Mouse (Mus musculus) erythroblast, embryonic 14.5 days (primary cell): ENCODE measurements at regions not wholly inside any gene's neighbourhood (a gene's known extent, or its start where the extent isn't known, plus 50 kb on each side); places are given as distances from the start of the nearest gene placed in this dataset.
"Not testable (repeated sequence)": the region's sequence is repeated elsewhere in the genome, so short reads cannot be mapped to it uniquely, and the experiment has no call there.

Experiments used
- H3K27me3 ChIP-seq: 2 replicates; pipeline ENCODE4 v1.6.1; 2012; ENCODE audit warnings: inconsistent platforms; ENCODE audit not compliant: control insufficient read depth
- H3K36me3 ChIP-seq: 2 replicates; pipeline ENCODE4 v1.6.1; 2012; ENCODE audit warnings: mild to moderate bottlenecking, inconsistent platforms; ENCODE audit not compliant: control insufficient read depth
- H3K4me1 ChIP-seq: 2 replicates; pipeline ENCODE4 v1.6.1; 2012; ENCODE audit warnings: inconsistent platforms; ENCODE audit not compliant: control insufficient read depth
- H3K4me3 ChIP-seq: replicated peaks from 2 replicates; pipeline ENCODE3; 2012; ENCODE audit warnings: moderate library complexity, mild to moderate bottlenecking, inconsistent platforms
- H3K9me3 ChIP-seq: 2 replicates; pipeline ENCODE4 v1.6.1; 2012; ENCODE audit warnings: low read length, inconsistent platforms, mixed read lengths; ENCODE audit not compliant: control insufficient read depth
- GATA1 ChIP-seq: IDR thresholded peaks from 2 replicates; pipeline ENCODE4 v1.6.1; 2012; ENCODE audit warnings: low read length, inconsistent platforms, mixed read lengths
- TAL1 ChIP-seq: IDR thresholded peaks from 3 replicates; pipeline ENCODE4 v1.6.1; 2012; ENCODE audit warnings: low read length, inconsistent platforms, mixed read lengths

GRCm38 (mm10) chr15:8806354-8806753 lies 95.8 kb upstream of the Slc1a3 start:
- no peak overlapping the region for H3K4me3 ChIP-seq
- TF ChIP-seq GATA1, result no peak
- no peak for TF ChIP-seq TAL1
- H3K4me1 ChIP-seq, result no peaks in the 10 kb centered on the region
- no peaks in the 10 kb centered on the region for H3K27me3 ChIP-seq
- no peaks in the 10 kb centered on the region for H3K36me3 ChIP-seq
- no peaks in the 10 kb centered on the region for H3K9me3 ChIP-seq

- not testable (repeated sequence) for H3K27me3 ChIP-seq, H3K9me3 ChIP-seq, H3K4me3 ChIP-seq, H3K4me1 ChIP-seq, H3K36me3 ChIP-seq
Observed at GRCm38 (mm10) chr15:8805565-8805964, 95.0 kb upstream of the Slc1a3 start.

- no peaks in the 10 kb centered on the region for H3K4me1 ChIP-seq
- no peak for TF ChIP-seq TAL1
- TF ChIP-seq GATA1, result no peak
Observed at GRCm38 (mm10) chr15:8802058-8802457, 91.5 kb upstream of the Slc1a3 start.

GRCm38 (mm10) chr15:8797015-8797414 lies 86.5 kb upstream of the Slc1a3 start:
- no peaks in the 10 kb centered on the region for H3K4me1 ChIP-seq
- TF ChIP-seq GATA1 (no peak), TAL1 (no peak)
- H3K36me3 ChIP-seq, result no peaks in the 10 kb centered on the region
- H3K9me3 ChIP-seq, result no peaks in the 10 kb centered on the region
- no peak overlapping the region for H3K4me3 ChIP-seq
- H3K27me3 ChIP-seq, result no peaks in the 10 kb centered on the region

More at GRCm38 (mm10) chr15:8802058-8802457, 91.5 kb upstream of the Slc1a3 start:
- Histone ChIP-seq H3K4me3 (no peak overlapping the region), H3K36me3 (no peaks in the 10 kb centered on the region), H3K9me3 (no peaks in the 10 kb centered on the region), H3K27me3 (no peaks in the 10 kb centered on the region)

- Histone ChIP-seq H3K4me1 (no peaks in the 10 kb centered on the region), H3K27me3 (no peaks in the 10 kb centered on the region), H3K4me3 (no peak overlapping the region), H3K36me3 (no peaks in the 10 kb centered on the region), H3K9me3 (no peaks in the 10 kb centered on the region)
- no peak for TF ChIP-seq TAL1
- TF ChIP-seq GATA1, result no peak
Observed at GRCm38 (mm10) chr15:8792106-8792505, 81.5 kb upstream of the Slc1a3 start.

GRCm38 (mm10) chr15:8789924-8790323 lies 79.4 kb upstream of the Slc1a3 start:
- Histone ChIP-seq H3K4me3 (no peak overlapping the region), H3K27me3 (no peaks in the 10 kb centered on the region), H3K9me3 (no peaks in the 10 kb centered on the region), H3K4me1 (no peaks in the 10 kb centered on the region), H3K36me3 (no peaks in the 10 kb centered on the region)
- TF ChIP-seq GATA1 (no peak), TAL1 (no peak)

GRCm38 (mm10) chr15:8789000-8789399 lies 78.4 kb upstream of the Slc1a3 start:
- TF ChIP-seq TAL1, result no peak
- TF ChIP-seq GATA1, result no peak
- H3K27me3 ChIP-seq, result no peaks in the 10 kb centered on the region
- H3K4me3 ChIP-seq, result no peak overlapping the region
- no peaks in the 10 kb centered on the region for H3K4me1 ChIP-seq
- H3K36me3 ChIP-seq, result no peaks in the 10 kb centered on the region
- H3K9me3 ChIP-seq, result no peaks in the 10 kb centered on the region

- no peaks in the 10 kb centered on the region for H3K36me3 ChIP-seq
- no peak for TF ChIP-seq GATA1
- TF ChIP-seq TAL1, result no peak
- no peak overlapping the region for H3K4me3 ChIP-seq
- H3K4me1 ChIP-seq, result no peaks in the 10 kb centered on the region
- H3K27me3 ChIP-seq, result no peaks in the 10 kb centered on the region
- peaks cover 5% of the 10 kb centered on the region; the same call in 1 of the 2 replicates for H3K9me3 ChIP-seq
Observed at GRCm38 (mm10) chr15:8785537-8785936, 75.0 kb upstream of the Slc1a3 start.

GRCm38 (mm10) chr15:8783567-8783966 lies 73.0 kb upstream of the Slc1a3 start:
- Histone ChIP-seq H3K36me3 (no peaks in the 10 kb centered on the region), H3K9me3 (peaks cover 5% of the 10 kb centered on the region; the same call in 1 of the 2 replicates), H3K27me3 (no peaks in the 10 kb centered on the region), H3K4me3 (no peak overlapping the region), H3K4me1 (no peaks in the 10 kb centered on the region)
- TF ChIP-seq GATA1, result no peak
- no peak for TF ChIP-seq TAL1

GRCm38 (mm10) chr15:8783036-8783435 lies 72.5 kb upstream of the Slc1a3 start:
- Histone ChIP-seq H3K27me3 (no peaks in the 10 kb centered on the region), H3K4me3 (no peak overlapping the region), H3K4me1 (no peaks in the 10 kb centered on the region), H3K36me3 (no peaks in the 10 kb centered on the region), H3K9me3 (peaks cover 5% of the 10 kb centered on the region; the same call in 1 of the 2 replicates)
- TF ChIP-seq GATA1 (no peak), TAL1 (no peak)
